Mouse (Mus musculus) neural tube, embryonic 11.5 days (tissue): Measurements from ENCODE around the gene Ier5l. TPM values are rescaled to one million over a fixed set of nuclear protein-coding genes. Genes with fewer than 3 reads are reported as not detected.
A peak's percentile ranks its signal among the peaks of the same experiment; 100 is the strongest.

Experiments
- ATAC-seq: fragments of 200-750 bp; cut with Nextera tagmentation; 2 replicates; pipeline ENCODE4 v1.8.0; 2017; ENCODE audit warnings: moderate number of reproducible peaks, mild to moderate bottlenecking, moderate TSS enrichment, moderate library complexity; ENCODE audit not compliant: insufficient read depth, low FRiP score, low TSS enrichment
- DNase-seq: peaks from one replicate; pipeline ENCODE4 v3.0.0-alpha.2; 2015; ENCODE audit warnings: low spot score
- H3K27ac ChIP-seq: fragments of 300-500 bp; sonication (generic); 2 replicates; pipeline ENCODE4 v1.5.1; 2014; ENCODE audit warnings: low read depth, mild to moderate bottlenecking, low read length
- H3K27me3 ChIP-seq: fragments of 300-500 bp; sonication (generic); 2 replicates; pipeline ENCODE4 v1.6.1; 2014; ENCODE audit warnings: mild to moderate bottlenecking, low read length, mixed read lengths; ENCODE audit not compliant: control insufficient read depth, insufficient read depth
- H3K36me3 ChIP-seq: fragments of 300-500 bp; sonication (generic); 2 replicates; pipeline ENCODE4 v1.6.1; 2014; ENCODE audit warnings: mild to moderate bottlenecking, low read length, moderate library complexity, mixed read lengths; ENCODE audit not compliant: control insufficient read depth, insufficient read depth
- H3K4me1 ChIP-seq: fragments of 300-500 bp; sonication (generic); 2 replicates; pipeline ENCODE4 v1.6.1; 2014; ENCODE audit warnings: low read length, mixed read lengths; ENCODE audit not compliant: control insufficient read depth, insufficient read depth
- H3K4me2 ChIP-seq: fragments of 300-500 bp; sonication (generic); 2 replicates; pipeline ENCODE4 v1.6.1; 2014; ENCODE audit warnings: low read depth, mild to moderate bottlenecking, moderate library complexity
- H3K4me3 ChIP-seq: fragments of 300-500 bp; sonication (generic); 2 replicates; pipeline ENCODE4 v1.5.1; 2014; ENCODE audit warnings: low read depth, low read length
- H3K9ac ChIP-seq: fragments of 300-500 bp; sonication (generic); 2 replicates; pipeline ENCODE4 v1.6.1; 2014; ENCODE audit warnings: mild to moderate bottlenecking, low read length
- H3K9me3 ChIP-seq: fragments of 300-500 bp; sonication (generic); 2 replicates; pipeline ENCODE4 v1.6.1; 2016; ENCODE audit warnings: low read length; ENCODE audit not compliant: control insufficient read depth
- WGBS: fragments of 180-500 bp; shearing (Covaris S2); extraction: QIAGEN DNeasy Blood & Tissue Kit; methylation state at CpG from one replicate; pipeline ENCODE4 v1.1.7; 2014; 5-methylcytosine and 5-hydroxymethylcytosine counted together
- polyA plus RNA-seq: library from polyadenylated mRNA; unstranded; fragments of >200 nt; fragmentation: Nextera tagmentation; extraction: Ambion mirVana; gene quantifications from 2 replicates; pipeline ENCODE4 v1.2.1, GENCODE M21; 2014

The Ier5l gene
- polyA plus RNA-seq: 10.5 and 11.9 TPM in 2 replicates

- Histone ChIP-seq H3K4me3 (peak within 1 kb of the TSS; percentile 94), H3K27ac (peak within 1 kb of the TSS; percentile 89), H3K9me3 (no peaks in the 10 kb centered on the region), H3K9ac (peak within 1 kb of the TSS; percentile 96), H3K4me2 (peak within 1 kb of the TSS; percentile 96), H3K4me1 (peaks cover 15% of the 10 kb centered on the region), H3K36me3 (no peaks in the 10 kb centered on the region; the same call in 1 of the 2 replicates), H3K27me3 (no peaks in the 10 kb centered on the region)
- under 1% methylated on average over 37 of the region's 37 CpGs for WGBS
- DNase-seq (peak; percentile 97), ATAC-seq (peak; percentile 82)
Observed at GRCm38 (mm10) chr2:30474039-30474438, at the start of gene Ier5l. TSS of gene Ier5l (minus strand) at chr2:30474219.

- Histone ChIP-seq H3K9ac (no peak overlapping the region), H3K36me3 (no peaks in the 10 kb centered on the region), H3K4me3 (no peak overlapping the region), H3K4me2 (no peak overlapping the region), H3K4me1 (no peaks in the 10 kb centered on the region), H3K27ac (no peak overlapping the region), H3K27me3 (no peaks in the 10 kb centered on the region), H3K9me3 (no peaks in the 10 kb centered on the region)
- 69% methylated on average over 8 of the region's 8 CpGs for WGBS
- DNase-seq: no peak
- ATAC-seq: no peak
Observed at GRCm38 (mm10) chr2:30523727-30524126, 49.7 kb upstream of the Ier5l start.

- Histone ChIP-seq H3K36me3 (no peaks in the 10 kb centered on the region), H3K4me1 (no peaks in the 10 kb centered on the region), H3K9ac (no peak overlapping the region), H3K27me3 (no peaks in the 10 kb centered on the region), H3K9me3 (no peaks in the 10 kb centered on the region), H3K4me2 (no peak overlapping the region), H3K4me3 (no peak overlapping the region), H3K27ac (no peak overlapping the region)
- WGBS: 82% methylated on average over 16 of the region's 16 CpGs
- ATAC-seq (no peak), DNase-seq (no peak)
Observed at GRCm38 (mm10) chr2:30510711-30511380, 36.8 kb upstream of the Ier5l start.

- no peaks in the 10 kb centered on the region for H3K9me3 ChIP-seq
- H3K27me3 ChIP-seq: no peaks in the 10 kb centered on the region
- ATAC-seq: no peak
- H3K36me3 ChIP-seq: no peaks in the 10 kb centered on the region
- no peak for DNase-seq
- no peak overlapping the region for H3K4me3 ChIP-seq
- no peak overlapping the region for H3K27ac ChIP-seq
- H3K4me1 ChIP-seq: no peaks in the 10 kb centered on the region
- no peak overlapping the region for H3K9ac ChIP-seq
- WGBS: 68% methylated on average over 11 of the region's 11 CpGs
- no peak overlapping the region for H3K4me2 ChIP-seq
Observed at GRCm38 (mm10) chr2:30507138-30507727, 33.2 kb upstream of the Ier5l start.

- Histone ChIP-seq H3K36me3 (no peaks in the 10 kb centered on the region), H3K27ac (0 out of 2 replicates have a peak overlapping the region, but pooled peaks have one; percentile 14), H3K4me3 (no peak overlapping the region), H3K9ac (no peak overlapping the region), H3K4me1 (no peaks in the 10 kb centered on the region), H3K4me2 (no peak overlapping the region), H3K9me3 (no peaks in the 10 kb centered on the region), H3K27me3 (no peaks in the 10 kb centered on the region)
- 60% methylated on average over 23 of the region's 23 CpGs for WGBS
- ATAC-seq: no peak
- no peak for DNase-seq
Observed at GRCm38 (mm10) chr2:30503677-30504621, 29.9 kb upstream of the Ier5l start.

- H3K27ac ChIP-seq: no peak overlapping the region
- no peaks in the 10 kb centered on the region for H3K9me3 ChIP-seq
- H3K4me3 ChIP-seq: no peak overlapping the region
- H3K9ac ChIP-seq: no peak overlapping the region
- 81% methylated on average over 7 of the region's 7 CpGs for WGBS
- no peak for ATAC-seq
- no peaks in the 10 kb centered on the region for H3K4me1 ChIP-seq
- H3K36me3 ChIP-seq: no peaks in the 10 kb centered on the region
- no peak overlapping the region for H3K4me2 ChIP-seq
- H3K27me3 ChIP-seq: no peaks in the 10 kb centered on the region
- DNase-seq: no peak
Observed at GRCm38 (mm10) chr2:30501701-30502100, 27.7 kb upstream of the Ier5l start.

- H3K9ac ChIP-seq: no peak overlapping the region; the same call in 1 of the 2 replicates
- peak overlapping the region; percentile 44 for H3K4me2 ChIP-seq
- H3K36me3 ChIP-seq: no peaks in the 10 kb centered on the region
- peaks cover 3% of the 10 kb centered on the region; the same call in 1 of the 2 replicates for H3K4me1 ChIP-seq
- peak; percentile 77 for DNase-seq
- no peak overlapping the region for H3K27ac ChIP-seq
- no peaks in the 10 kb centered on the region for H3K27me3 ChIP-seq
- no peaks in the 10 kb centered on the region for H3K9me3 ChIP-seq
- 0 out of 2 replicates have a peak overlapping the region, but pooled peaks have one; percentile 8 for H3K4me3 ChIP-seq
- peak; percentile 88 for ATAC-seq
- WGBS: 27% methylated on average over 22 of the region's 22 CpGs
Observed at GRCm38 (mm10) chr2:30495909-30496861, 22.2 kb upstream of the Ier5l start.
